Mouse (Mus musculus): ENCODE results near the gene Fdps. TPM values are rescaled to one million over a fixed set of nuclear protein-coding genes. Genes with fewer than 3 reads are reported as not detected.

Gene Fdps
- polyA plus RNA-seq, 1 experiment from 2014 or later: 340 TPM

GRCm38 (mm10) chr3:89093175-89093574 is 8.6 kb downstream of the Fdps start, which contains the start of gene Rusc1:
TSS of gene Rusc1 (minus strand) at chr3:89093311.
- peaks cover 7% of the 10 kb centered on the region; the same call in 1 of the 2 replicates for H3K36me3 ChIP-seq (ENCODE audit: control insufficient read depth, insufficient read depth, low read length)
- H3K4me2 ChIP-seq (ENCODE audit: low read depth, low read length): peak within 1 kb of the TSS; percentile 49
- peaks cover 23% of the 10 kb centered on the region for H3K4me1 ChIP-seq (ENCODE audit: control insufficient read depth, insufficient read depth, low read length)
- no peak within 1 kb of the TSS for H3K27ac ChIP-seq (ENCODE audit: low read length)
- peak; percentile 71 for ATAC-seq (ENCODE audit: insufficient read depth, low FRiP score)
- under 1% methylated on average over 18 of the region's 18 CpGs for WGBS
- H3K9ac ChIP-seq (ENCODE audit: low read length): peak within 1 kb of the TSS; percentile 83
- H3K27me3 ChIP-seq (ENCODE audit: control insufficient read depth, insufficient read depth, low read length): no peaks in the 10 kb centered on the region
- H3K9me3 ChIP-seq (replicated peaks; ENCODE audit: control insufficient read depth, low read length): no peaks in the 10 kb centered on the region
- peak within 1 kb of the TSS; percentile 75 for H3K4me3 ChIP-seq (replicated peaks; ENCODE audit: low read length)

DNA sequence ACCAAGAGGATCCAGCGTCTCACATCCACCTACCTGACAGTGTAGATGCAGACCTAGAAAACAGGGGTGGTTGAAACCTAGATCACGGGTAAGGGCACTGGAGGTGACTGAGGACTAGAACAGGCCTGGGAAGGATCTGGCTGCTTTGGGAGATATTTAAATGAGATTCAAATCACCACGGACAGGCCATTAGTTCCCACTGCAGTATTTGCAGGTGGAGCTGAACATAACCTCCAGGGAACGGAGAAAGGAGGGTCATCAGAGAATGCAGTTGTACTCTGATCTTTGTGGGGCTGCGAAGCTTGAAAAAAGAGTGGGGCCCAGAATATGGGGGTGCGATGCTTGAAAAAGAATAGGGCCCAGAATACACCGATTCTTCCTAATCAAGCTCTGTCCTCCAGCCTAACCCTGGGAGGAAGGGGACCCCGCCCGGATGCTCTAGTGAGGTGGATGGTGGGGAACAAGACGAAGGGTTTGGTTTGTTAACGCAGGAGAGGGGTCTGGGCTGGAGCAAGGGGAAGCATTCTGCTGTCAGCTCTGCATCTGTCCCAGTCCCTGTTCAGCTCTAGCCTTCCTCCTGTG is 9.2 kb downstream of the Fdps start:
- H3K27ac ChIP-seq (ENCODE audit: low read length): no peak overlapping the region
- H3K4me3 ChIP-seq (replicated peaks; ENCODE audit: low read length): peak overlapping the region; percentile 30
- H3K4me1 ChIP-seq (ENCODE audit: control insufficient read depth, insufficient read depth, low read length): peaks cover 27% of the 10 kb centered on the region
- no peaks in the 10 kb centered on the region for H3K9me3 ChIP-seq (replicated peaks; ENCODE audit: control insufficient read depth, low read length)
- ATAC-seq (ENCODE audit: insufficient read depth, low FRiP score): no peak
- H3K4me2 ChIP-seq (ENCODE audit: low read depth, low read length): peak overlapping the region; percentile 49
- 29% methylated on average over 11 of the region's 11 CpGs for WGBS
- peak overlapping the region; percentile 46 for H3K9ac ChIP-seq (ENCODE audit: low read length)
- peaks cover 5% of the 10 kb centered on the region; the same call in 1 of the 2 replicates for H3K36me3 ChIP-seq (ENCODE audit: control insufficient read depth, insufficient read depth, low read length)
- H3K27me3 ChIP-seq (ENCODE audit: control insufficient read depth, insufficient read depth, low read length): no peaks in the 10 kb centered on the region

DNA sequence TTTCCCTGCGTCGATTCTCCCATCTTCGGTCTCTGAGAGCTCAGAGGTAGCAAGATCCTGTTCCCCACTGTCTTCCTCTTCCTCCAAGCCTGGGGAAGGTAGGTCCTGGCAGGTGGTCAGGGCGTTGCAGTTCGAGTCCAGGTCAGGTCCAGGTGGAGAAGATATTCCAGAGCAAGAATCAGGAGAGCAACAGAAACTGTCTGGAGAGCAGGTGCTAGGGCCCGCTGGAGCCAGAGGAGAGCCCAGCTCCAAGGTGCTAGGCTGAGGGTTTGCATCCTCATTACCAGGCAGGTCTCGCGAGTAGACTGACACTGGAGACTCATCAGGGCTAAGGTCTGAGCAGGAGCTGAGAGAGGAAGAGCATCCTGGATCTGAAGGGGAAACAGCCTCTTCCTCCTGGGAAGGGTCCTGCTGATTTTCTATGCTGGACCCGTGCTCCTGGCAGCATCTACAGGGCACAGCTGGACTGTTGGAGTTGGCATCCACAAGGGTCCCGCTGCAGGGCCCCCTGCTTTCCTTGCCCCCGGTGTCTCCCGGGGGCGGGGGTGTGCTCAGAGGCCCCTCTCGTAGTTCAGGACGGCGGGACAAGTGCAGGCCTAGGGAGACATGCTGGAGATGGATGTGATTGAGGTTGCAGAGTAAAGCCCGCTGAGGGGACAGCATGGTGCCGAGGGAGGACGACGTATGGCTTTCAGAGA is 9.8 kb downstream of the Fdps start:
- Histone ChIP-seq H3K4me3 (replicated peaks; ENCODE audit: low read length) (peak overlapping the region; percentile 75), H3K27me3 (ENCODE audit: control insufficient read depth, insufficient read depth, low read length) (no peaks in the 10 kb centered on the region), H3K9ac (ENCODE audit: low read length) (peak overlapping the region; percentile 83), H3K36me3 (ENCODE audit: control insufficient read depth, insufficient read depth, low read length) (peaks cover 5% of the 10 kb centered on the region; the same call in 1 of the 2 replicates), H3K4me1 (ENCODE audit: control insufficient read depth, insufficient read depth, low read length) (peaks cover 28% of the 10 kb centered on the region), H3K9me3 (replicated peaks; ENCODE audit: control insufficient read depth, low read length) (no peaks in the 10 kb centered on the region), H3K27ac (ENCODE audit: low read length) (no peak overlapping the region), H3K4me2 (ENCODE audit: low read depth, low read length) (peak overlapping the region; percentile 100)
- ATAC-seq (ENCODE audit: insufficient read depth, low FRiP score): no peak
- WGBS: 18% methylated on average over 20 of the region's 20 CpGs

DNA sequence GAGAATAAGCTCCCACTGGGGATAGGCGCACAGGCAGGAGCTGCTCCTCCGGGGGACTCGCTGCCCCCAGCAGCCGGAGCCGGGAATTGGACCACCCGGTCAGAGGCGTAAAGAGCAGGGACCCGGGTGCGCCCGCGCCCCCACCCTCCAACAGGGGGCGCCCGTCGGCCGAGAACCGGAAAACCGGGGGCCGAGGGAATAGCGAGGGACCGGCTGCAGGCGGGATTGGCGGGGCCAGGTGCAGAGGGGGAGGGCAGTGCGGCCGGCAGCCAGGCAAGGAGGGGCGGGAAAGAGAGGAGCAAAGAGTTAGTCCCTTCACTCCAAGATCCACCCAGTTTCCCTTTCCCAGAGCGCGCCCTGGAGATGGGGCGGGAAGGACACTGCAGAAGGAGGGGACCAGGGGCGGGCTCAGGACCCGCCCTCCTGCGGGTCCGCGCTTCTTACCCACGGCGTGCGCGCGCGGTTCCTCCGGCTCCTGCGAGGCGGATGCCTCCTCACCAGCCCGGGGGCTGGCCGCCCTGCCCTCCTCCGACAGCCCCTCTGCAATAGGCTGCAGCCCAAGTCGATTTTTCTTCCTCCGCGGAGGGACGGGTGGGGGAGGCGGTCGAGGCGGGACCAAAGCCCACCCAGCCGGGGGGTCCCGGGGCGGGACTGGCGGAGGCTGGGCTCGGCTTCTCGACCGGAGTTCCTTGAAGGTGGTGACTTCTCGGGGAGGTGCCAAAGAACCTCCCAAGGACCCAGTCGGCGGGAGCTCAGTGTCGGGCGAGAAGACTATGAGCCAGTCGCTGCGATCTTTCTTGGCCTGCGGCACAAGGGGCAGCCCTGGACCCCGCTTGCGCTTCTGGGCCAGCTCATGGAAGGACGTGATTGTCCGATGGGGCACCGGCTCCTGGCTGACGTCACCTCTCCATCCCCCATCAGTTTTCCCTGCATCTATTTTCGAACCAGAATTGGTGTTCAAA is 10.8 kb downstream of the Fdps start:
- Histone ChIP-seq H3K9ac (ENCODE audit: low read length) (peak overlapping the region; percentile 83), H3K36me3 (ENCODE audit: control insufficient read depth, insufficient read depth, low read length) (no peaks in the 10 kb centered on the region; the same call in 1 of the 2 replicates), H3K4me1 (ENCODE audit: control insufficient read depth, insufficient read depth, low read length) (peaks cover 28% of the 10 kb centered on the region), H3K4me2 (ENCODE audit: low read depth, low read length) (peak overlapping the region; percentile 100), H3K27ac (ENCODE audit: low read length) (peak overlapping the region; percentile 90), H3K4me3 (replicated peaks; ENCODE audit: low read length) (peak overlapping the region; percentile 75), H3K27me3 (ENCODE audit: control insufficient read depth, insufficient read depth, low read length) (no peaks in the 10 kb centered on the region), H3K9me3 (replicated peaks; ENCODE audit: control insufficient read depth, low read length) (no peaks in the 10 kb centered on the region)
- under 1% methylated on average over 68 of the region's 74 CpGs for WGBS
- peak; percentile 76 for ATAC-seq (ENCODE audit: insufficient read depth, low FRiP score)

- under 1% methylated on average over 39 of the region's 40 CpGs for whole genome bisulfite sequencing
- peaks cover 28% of the 10 kb centered on the region for H3K4me1 ChIP-seq (ENCODE audit: control insufficient read depth, insufficient read depth, low read length)
- ATAC-seq (ENCODE audit: insufficient read depth, low FRiP score): peak; percentile 82
Observed at GRCm38 (mm10) chr3:89089882-89090591, 11.7 kb downstream of the Fdps start.

GRCm38 (mm10) chr3:89088974-89089373 is 12.8 kb downstream of the Fdps start:
- no peak overlapping the region for H3K27ac ChIP-seq (ENCODE audit: low read length)
- H3K9ac ChIP-seq (ENCODE audit: low read length): peak overlapping the region; percentile 83
- H3K4me3 ChIP-seq (replicated peaks; ENCODE audit: low read length): peak overlapping the region; percentile 75
- no peaks in the 10 kb centered on the region; the same call in 1 of the 2 replicates for H3K36me3 ChIP-seq (ENCODE audit: control insufficient read depth, insufficient read depth, low read length)
- WGBS: 55% methylated on average over 14 of the region's 14 CpGs
- peaks cover 28% of the 10 kb centered on the region for H3K4me1 ChIP-seq (ENCODE audit: control insufficient read depth, insufficient read depth, low read length)
- H3K9me3 ChIP-seq (replicated peaks; ENCODE audit: control insufficient read depth, low read length): no peaks in the 10 kb centered on the region
- no peaks in the 10 kb centered on the region for H3K27me3 ChIP-seq (ENCODE audit: control insufficient read depth, insufficient read depth, low read length)
- H3K4me2 ChIP-seq (ENCODE audit: low read depth, low read length): peak overlapping the region; percentile 100
- ATAC-seq (ENCODE audit: insufficient read depth, low FRiP score): no peak

More at GRCm38 (mm10) chr3:89089882-89090591, 11.7 kb downstream of the Fdps start:
- Histone ChIP-seq H3K4me2 (ENCODE audit: low read depth, low read length) (peak overlapping the region; percentile 100), H3K27me3 (ENCODE audit: control insufficient read depth, insufficient read depth, low read length) (no peaks in the 10 kb centered on the region), H3K9me3 (replicated peaks; ENCODE audit: control insufficient read depth, low read length) (no peaks in the 10 kb centered on the region), H3K27ac (ENCODE audit: low read length) (peak overlapping the region; percentile 90), H3K9ac (ENCODE audit: low read length) (peak overlapping the region; percentile 83), H3K36me3 (ENCODE audit: control insufficient read depth, insufficient read depth, low read length) (no peaks in the 10 kb centered on the region; the same call in 1 of the 2 replicates), H3K4me3 (replicated peaks; ENCODE audit: low read length) (peak overlapping the region; percentile 75)

DNA sequence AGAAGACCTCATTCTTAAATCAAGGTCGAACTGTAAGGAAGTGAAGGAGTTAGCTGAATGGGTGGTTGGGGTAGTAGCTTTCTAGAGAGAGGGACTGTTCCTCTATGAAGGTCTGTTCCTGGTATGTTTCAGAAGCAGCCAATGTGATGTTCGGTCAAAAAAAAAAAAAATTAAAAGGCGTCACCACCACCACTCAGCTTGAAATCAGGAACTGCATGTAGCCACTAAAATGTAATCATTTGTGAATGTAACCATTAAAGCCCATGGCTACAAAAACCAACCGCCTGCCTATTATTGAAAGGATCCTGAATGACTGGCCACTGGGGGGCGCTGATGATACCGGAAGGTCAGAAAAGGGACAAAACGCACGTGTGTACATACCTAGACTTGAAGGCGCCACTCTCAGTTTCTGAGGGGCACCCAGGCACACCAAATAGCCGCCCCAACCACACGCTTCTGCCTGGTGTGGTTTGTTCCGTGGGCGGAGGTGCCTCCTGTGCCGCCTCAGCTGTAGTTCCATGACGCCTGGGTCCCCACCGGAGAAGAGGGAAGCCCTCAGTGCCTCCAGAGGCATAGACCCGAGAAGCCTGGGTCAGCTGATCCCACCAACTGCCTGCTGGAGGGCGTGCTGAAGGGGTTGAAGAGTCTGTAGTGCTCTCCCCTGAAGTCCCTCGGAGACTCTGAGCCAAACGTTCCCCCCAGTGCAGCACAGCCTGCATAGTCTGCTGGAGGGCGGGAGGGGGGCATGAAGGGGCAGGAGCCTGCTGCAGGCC is 14.2 kb downstream of the Fdps start:
- WGBS: 24% methylated on average over 21 of the region's 21 CpGs
- H3K4me1 ChIP-seq (ENCODE audit: control insufficient read depth, insufficient read depth, low read length): peaks cover 28% of the 10 kb centered on the region
- H3K4me3 ChIP-seq (replicated peaks; ENCODE audit: low read length): no peak overlapping the region
- H3K9ac ChIP-seq (ENCODE audit: low read length): peak overlapping the region; percentile 43; the same call in 1 of the 2 replicates
- no peak overlapping the region for H3K27ac ChIP-seq (ENCODE audit: low read length)
- peak overlapping the region; percentile 41; the same call in 1 of the 2 replicates for H3K4me2 ChIP-seq (ENCODE audit: low read depth, low read length)
- no peak for ATAC-seq (ENCODE audit: insufficient read depth, low FRiP score)
- H3K9me3 ChIP-seq (replicated peaks; ENCODE audit: control insufficient read depth, low read length): no peaks in the 10 kb centered on the region
- H3K27me3 ChIP-seq (ENCODE audit: control insufficient read depth, insufficient read depth, low read length): no peaks in the 10 kb centered on the region
- H3K36me3 ChIP-seq (ENCODE audit: control insufficient read depth, insufficient read depth, low read length): no peaks in the 10 kb centered on the region

Data from stomach, embryonic 16.5 days (tissue).